Mouse (Mus musculus) MEL (cell line): ENCODE data around the gene Lrsam1.

ENCODE experiments used
- CHD2 ChIP-seq: IDR thresholded peaks from 2 replicates; pipeline ENCODE4 v1.6.1; 2011; ENCODE audit warnings: low read length, improper control_type of control experiment
- CTCF ChIP-seq, 3 experiments: IDR thresholded peaks in 2 of 3; conservative IDR thresholded peaks in 1 of 3; 2 replicates each; pipeline ENCODE4 v1.5.1; 2011 to 2012; ENCODE audit warnings: low read length in 3 of 3, low read depth in 2 of 3, mild to moderate bottlenecking in 2 of 3, improper control_type of control experiment in 1 of 3, inconsistent platforms in 1 of 3, mixed read lengths in 1 of 3, moderate library complexity in 1 of 3; ENCODE audit not compliant: control insufficient read depth in 1 of 3, insufficient read depth in 1 of 3, poor library complexity in 1 of 3, severe bottlenecking in 1 of 3
- EP300 ChIP-seq, 2 experiments: IDR thresholded peaks; 2 replicates each; pipeline ENCODE4 v1.6.1; 2011; ENCODE audit warnings: improper control_type of control experiment in 2 of 2, low read length in 2 of 2, low read depth in 1 of 2, mild to moderate bottlenecking in 1 of 2
- ETS1 ChIP-seq: IDR thresholded peaks from 2 replicates; pipeline ENCODE4 v1.6.1; 2012; ENCODE audit warnings: low read depth, mild to moderate bottlenecking, inconsistent platforms, low read length, improper control_type of control experiment, moderate library complexity
- GATA1 ChIP-seq: IDR thresholded peaks from 2 replicates; pipeline ENCODE4 v1.6.1; 2011; ENCODE audit warnings: low read depth, low read length, improper control_type of control experiment
- MAFK ChIP-seq: IDR thresholded peaks from 2 replicates; pipeline ENCODE4 v1.6.1; 2011; ENCODE audit warnings: low read depth, mild to moderate bottlenecking, low read length, improper control_type of control experiment, borderline replicate concordance
- MXI1 ChIP-seq: IDR thresholded peaks from 2 replicates; pipeline ENCODE4 v1.6.1; 2011; ENCODE audit warnings: mild to moderate bottlenecking, low read depth, low read length, improper control_type of control experiment
- POLR2A ChIP-seq, 2 experiments: IDR thresholded peaks; 2 replicates each; pipeline ENCODE4 v1.6.1; 2011 to 2012; ENCODE audit warnings: low read length in 2 of 2, mild to moderate bottlenecking in 2 of 2, control low read depth in 1 of 2, improper control_type of control experiment in 1 of 2, low read depth in 1 of 2, moderate library complexity in 1 of 2; ENCODE audit not compliant: control insufficient read depth in 1 of 2, insufficient read depth in 1 of 2, poor library complexity in 1 of 2
- TCF12 ChIP-seq: IDR thresholded peaks from 2 replicates; pipeline ENCODE4 v1.6.1; 2014; ENCODE audit warnings: low read depth, mild to moderate bottlenecking, inconsistent platforms, low read length, improper control_type of control experiment, moderate library complexity
- ZKSCAN1 ChIP-seq: IDR thresholded peaks from 2 replicates; pipeline ENCODE4 v1.6.1; 2012; ENCODE audit warnings: low read depth, mild to moderate bottlenecking, inconsistent platforms, low read length, improper control_type of control experiment, moderate library complexity

DNA sequence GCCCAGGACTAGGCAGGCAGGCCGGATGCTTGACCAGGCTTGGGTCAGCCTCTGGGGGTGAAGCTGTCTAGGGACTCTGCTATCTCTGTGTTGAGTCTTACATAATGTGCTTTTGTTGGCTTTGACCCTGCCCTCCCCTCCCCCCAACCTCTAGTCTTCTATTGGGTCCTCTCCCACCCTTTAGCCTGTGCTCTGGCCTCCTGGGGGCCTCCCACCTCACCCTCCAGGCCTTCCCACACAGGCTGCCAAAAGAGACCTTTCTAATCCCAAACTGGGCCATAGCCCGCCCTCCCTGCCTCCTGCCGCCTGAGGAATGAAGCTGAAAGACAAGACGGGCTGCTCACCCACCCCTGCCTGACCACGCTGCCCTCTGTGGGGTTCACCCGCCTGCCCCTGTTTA lies 80.4 kb downstream of the Lrsam1 start:
- TF ChIP-seq GATA1 (no peak), ETS1 (no peak), CTCF (IDR thresholded peaks at IDR 0.05 in 2 of 3, conservative IDR thresholded peaks at IDR 0.05 in 1 of 3; ENCODE audit: control insufficient read depth in 1 of 3, insufficient read depth in 1 of 3, low read depth in 2 of 3, low read length in 3 of 3, poor library complexity in 1 of 3, severe bottlenecking in 1 of 3) (no peak), EP300 (IDR thresholded peaks at IDR 0.05; ENCODE audit: low read depth in 1 of 2, low read length in 2 of 2) (no peak), POLR2A (IDR thresholded peaks at IDR 0.05; ENCODE audit: control insufficient read depth in 1 of 2, insufficient read depth in 1 of 2, low read depth in 1 of 2, low read length in 2 of 2, poor library complexity in 1 of 2) (no peak), CHD2 (no peak), TCF12 (no peak), ZKSCAN1 (no peak), MXI1 (no peak), MAFK (no peak)
